Mouse (Mus musculus): ENCODE results near the gene Cachd1.

DNA sequence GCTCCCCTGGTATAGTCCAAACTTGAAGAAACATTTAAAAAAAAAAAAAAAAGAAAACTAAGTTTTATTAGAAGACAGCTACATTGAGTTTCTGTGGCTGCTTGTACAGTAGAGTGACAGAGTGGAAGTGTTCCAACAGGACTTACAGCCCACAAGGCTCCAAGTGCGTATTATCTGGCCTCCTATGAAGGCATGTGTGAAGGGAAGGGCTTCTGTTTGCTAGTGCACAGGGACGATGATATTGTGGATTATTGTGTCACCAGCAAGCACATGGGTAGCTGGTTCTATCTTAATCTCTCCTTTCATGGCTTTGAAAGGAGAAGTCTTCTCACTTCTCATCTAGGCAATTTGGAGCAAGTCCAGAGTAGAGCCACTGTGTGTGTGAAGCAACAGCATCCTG lies 138.6 kb downstream of the Cachd1 start:
- no peak for TF ChIP-seq CTCF (IDR thresholded peaks at IDR 0.05; ENCODE audit: low read depth)
- no peak for TF ChIP-seq EP300 (optimal IDR thresholded peaks at IDR 0.05)

Measured in stomach, postnatal 0 days (tissue).